12 mouse cellular contexts compared by ENCODE assay signal in genomic region chr9:96957298-96957865, GRCm38 (mm10).
DNase-seq lines count a peak whose midpoint lies in the region; ATAC-seq lines count a peak whose summit lies in the region.
"Had no signal": no experiment of that assay in that cellular context is flagged by ENCODE, and none has a peak within 500 bp of the region (broad histone marks: within the 10 kb centered on the region; RNA-seq: fewer than 3 reads in every experiment).

No protein-coding gene starts in this region.

- 32% methylated on average over 6 of the region's 6 CpGs for WGBS in heart, embryonic 14.5 days
- 45% methylated on average over 6 of the region's 6 CpGs for WGBS in embryonic facial prominence, embryonic 10.5 days

- no peaks in the 10 kb centered on the region for H3K36me3 ChIP-seq in heart, embryonic 14.5 days (ENCODE audit: control insufficient read depth, insufficient read depth, low read length)
- H3K36me3 ChIP-seq in embryonic facial prominence, embryonic 10.5 days (replicated peaks) = peaks cover 41% of the 10 kb centered on the region

- DNase-seq in heart, postnatal 14 days = no peak
- peak; percentile 47 for DNase-seq in CD4-positive helper T cell, adult 2 months (ENCODE audit: low read depth, low spot score)
- no peak for DNase-seq in embryonic facial prominence, embryonic 10.5 days (ENCODE audit: low spot score)
- peak; percentile 17 for DNase-seq in kidney, postnatal 14 days
- DNase-seq in lung, postnatal 36 days = no peak
- no peak for DNase-seq in ovary, postnatal 14 days (ENCODE audit: low spot score)
- no peak for DNase-seq in gastrocnemius, postnatal 14 days
- DNase-seq: adrenal gland, postnatal 14 days; cerebellum, adult 8-10 months; gastrocnemius, postnatal 36 days; liver, postnatal 0 days had no signal

- ATAC-seq in heart, embryonic 14.5 days (ENCODE audit: insufficient number of reproducible peaks, insufficient read depth, low FRiP score, low read depth) = no peak
- ATAC-seq: liver, postnatal 0 days had no signal

- no peaks in the 10 kb centered on the region for H3K27me3 ChIP-seq in heart, embryonic 14.5 days (ENCODE audit: control insufficient read depth, insufficient read depth, low read length)
- H3K27me3 ChIP-seq in embryonic facial prominence, embryonic 10.5 days (replicated peaks; ENCODE audit: low read depth, poor library complexity, severe bottlenecking) = no peaks in the 10 kb centered on the region

- no peak overlapping the region for H3K4me3 ChIP-seq in heart, embryonic 14.5 days (ENCODE audit: control insufficient read depth in 1 of 2, insufficient read depth in 1 of 2, low read depth in 1 of 2, low read length in 2 of 2)
- no peak overlapping the region for H3K4me3 ChIP-seq in embryonic facial prominence, embryonic 10.5 days

- peak overlapping the region; percentile 94 to 98 for H3K27ac ChIP-seq in heart, embryonic 14.5 days (replicated peaks in 1 of 2; ENCODE audit: control insufficient read depth in 1 of 2, insufficient read depth in 1 of 2, low read depth in 2 of 2, low read length in 2 of 2)
- peak overlapping the region; percentile 40 for H3K27ac ChIP-seq in embryonic facial prominence, embryonic 10.5 days (replicated peaks)

- peak overlapping the region; percentile 57 for H3K9ac ChIP-seq in heart, embryonic 14.5 days (ENCODE audit: low read length)
- H3K9ac ChIP-seq: liver, postnatal 0 days had no signal

- peaks cover 68 to 79% of the 10 kb centered on the region in 2 experiments for H3K4me1 ChIP-seq in heart, embryonic 14.5 days (ENCODE audit: control insufficient read depth in 2 of 2, insufficient read depth in 2 of 2, low read length in 2 of 2)
- H3K4me1 ChIP-seq in embryonic facial prominence, embryonic 10.5 days = peaks cover 84% of the 10 kb centered on the region

- no peaks in the 10 kb centered on the region for H3K9me3 ChIP-seq in heart, embryonic 14.5 days (ENCODE audit: control insufficient read depth, low read length)
- no peaks in the 10 kb centered on the region for H3K9me3 ChIP-seq in embryonic facial prominence, embryonic 10.5 days

- peak overlapping the region; percentile 20; the same call in 1 of the 2 replicates for H3K4me2 ChIP-seq in heart, embryonic 14.5 days (ENCODE audit: low read length)

- intact Hi-C loops in heart, postnatal 14 days (cut with DNase I) = no loop called here
- intact Hi-C loops in gastrocnemius, postnatal 14 days (cut with DNase I; ENCODE audit: low total_unique reads) = loop anchor here (5.0 kb wide), 1 partner anchor 35 kb away; no protein-coding TSS in a partner anchor

Comparison
In these comparisons a context has a peak if more than half of its experiments do, and no peak if none do; other contexts are left out.
1. DNase-seq: peak in CD4-positive helper T cell, adult 2 months (single experiment) and kidney, postnatal 14 days (single experiment); none in heart, postnatal 14 days (0 of 2), embryonic facial prominence, embryonic 10.5 days (single experiment), lung, postnatal 36 days (single experiment), ovary, postnatal 14 days (single experiment) and gastrocnemius, postnatal 14 days (single experiment).